Mouse (Mus musculus): ENCODE measurements around the gene Smoc2.

Smoc2 gene

GRCm38 (mm10) chr17:14349086-14349814 lies 69.9 kb downstream of the Smoc2 start:
- no peak for DNase-seq (ENCODE audit: low spot score)

- DNase-seq (ENCODE audit: low spot score), result peak; percentile 13
Measured at GRCm38 (mm10) chr17:14353219-14354079, 74.1 kb downstream of the Smoc2 start.

DNA sequence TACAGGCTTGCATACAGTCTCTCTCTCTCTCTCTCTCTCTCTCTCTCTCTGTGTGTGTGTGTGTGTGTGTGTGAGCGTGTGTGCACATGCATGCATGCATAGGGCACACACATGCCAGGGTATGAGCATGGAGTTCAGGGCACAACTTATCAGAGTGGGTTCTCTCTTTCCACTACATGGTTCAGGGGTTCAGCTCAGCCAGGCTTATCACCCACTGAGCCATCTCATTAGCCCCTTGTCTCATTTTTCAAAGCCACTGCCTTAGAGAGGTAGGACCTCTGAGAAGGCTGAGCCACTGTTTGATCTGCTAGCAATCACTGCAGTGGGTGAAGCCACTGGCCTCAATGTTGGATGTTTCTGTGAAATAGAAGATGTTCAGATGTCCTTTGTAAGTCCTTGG lies 82.2 kb downstream of the Smoc2 start:
- DNase-seq (ENCODE audit: low spot score), result no peak

GRCm38 (mm10) chr17:14370476-14370875 lies 91.2 kb downstream of the Smoc2 start:
- no peak for DNase-seq (ENCODE audit: low spot score)

- DNase-seq (ENCODE audit: low spot score), result no peak
Measured at GRCm38 (mm10) chr17:14371606-14372005, 92.3 kb downstream of the Smoc2 start.

GRCm38 (mm10) chr17:14372324-14373145 lies 93.2 kb downstream of the Smoc2 start:
- no peak for DNase-seq (ENCODE audit: low spot score)

DNA sequence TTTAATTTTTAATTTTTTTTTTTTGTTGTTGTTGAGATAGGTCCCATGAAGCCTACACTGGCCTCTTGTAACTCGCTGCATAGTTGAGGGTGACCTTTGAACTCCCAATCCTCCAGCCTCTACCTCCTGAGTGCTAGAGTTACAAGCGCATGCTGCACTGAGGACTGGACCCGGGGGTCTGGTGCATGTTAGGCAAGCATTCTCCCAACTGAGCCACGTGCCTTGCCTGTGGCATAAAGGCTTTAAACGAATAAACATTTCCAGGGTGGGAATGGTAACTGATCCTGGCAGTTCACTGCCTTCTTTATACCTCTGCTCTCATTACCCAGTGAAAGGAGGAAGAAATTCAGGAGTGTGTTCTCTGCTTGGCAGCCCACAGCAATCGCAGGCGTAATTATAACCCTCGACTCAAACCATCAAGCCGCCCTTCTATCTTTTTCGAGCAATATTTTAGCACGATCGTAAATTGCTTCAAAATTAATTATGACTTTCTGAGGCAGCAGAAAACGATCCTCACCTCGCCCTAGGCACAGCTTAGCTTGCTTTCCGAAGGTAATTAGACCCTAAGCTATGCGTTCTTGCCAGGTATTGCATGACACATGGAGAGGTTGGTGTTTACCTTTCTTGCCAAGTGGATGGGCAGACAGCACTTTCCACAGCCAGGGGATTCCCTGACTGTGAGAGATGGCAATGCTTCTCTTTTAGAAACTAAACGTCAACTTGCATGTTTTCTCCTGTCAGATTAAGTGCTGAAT lies 99.6 kb downstream of the Smoc2 start:
- no peak for DNase-seq (ENCODE audit: low spot score)

DNA sequence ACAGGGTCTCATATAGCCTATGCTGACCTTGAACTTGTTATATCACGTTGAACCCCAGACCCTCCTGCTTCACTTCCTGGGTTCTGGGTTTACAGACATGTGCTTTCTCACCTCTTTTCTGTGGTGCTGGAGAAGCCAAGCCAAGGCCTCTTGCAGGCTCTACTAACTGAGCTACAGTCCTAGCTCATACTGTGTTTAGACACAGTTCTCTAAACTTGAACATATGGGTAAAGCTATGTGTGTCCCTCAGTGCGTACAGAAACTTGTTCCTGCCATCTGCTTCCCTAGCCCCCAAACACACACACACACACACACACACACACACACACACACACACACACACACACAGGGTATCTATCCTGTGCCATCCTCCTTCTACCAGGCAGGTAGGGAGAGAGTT lies 100.2 kb downstream of the Smoc2 start:
- no peak for DNase-seq (ENCODE audit: low spot score)

DNA sequence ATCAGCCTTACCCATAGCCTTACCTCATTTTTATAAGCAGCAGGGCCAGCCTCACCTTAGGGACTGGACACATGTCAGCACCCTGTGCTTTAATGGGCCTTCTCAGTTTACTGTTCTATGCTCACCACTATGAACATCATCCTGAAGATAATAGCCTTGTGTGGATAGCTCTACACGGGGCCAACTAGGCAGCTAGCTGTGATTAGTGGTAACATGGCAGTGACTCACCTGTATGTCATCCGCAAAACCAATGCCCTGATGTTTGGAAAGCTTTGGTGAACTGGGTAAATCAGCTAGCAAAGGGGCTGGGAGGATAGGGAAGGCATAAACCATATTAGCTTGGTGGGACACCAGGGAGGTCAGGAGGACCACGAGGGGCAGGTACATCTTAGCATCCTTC lies 100.7 kb downstream of the Smoc2 start:
- no peak for DNase-seq (ENCODE audit: low spot score)

DNA sequence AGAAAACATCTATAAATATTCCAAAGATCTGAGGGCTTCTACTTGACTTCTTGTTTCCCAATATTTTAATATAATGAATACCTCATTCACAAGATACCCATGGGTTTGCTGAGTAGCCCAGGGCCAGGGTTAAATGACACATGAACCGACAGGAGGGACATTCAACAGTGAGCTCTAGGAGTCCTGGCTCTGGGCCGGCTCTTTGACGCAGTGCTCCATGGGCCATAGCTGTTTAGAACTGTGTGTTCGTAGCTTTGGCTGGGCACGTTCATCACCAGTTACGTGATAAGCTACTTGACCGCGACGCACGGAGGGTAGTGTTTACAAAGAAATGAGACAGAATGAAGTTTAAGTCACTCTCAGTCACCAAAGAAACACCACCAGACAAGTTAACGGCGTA lies 101.2 kb downstream of the Smoc2 start:
- no peak for DNase-seq (ENCODE audit: low spot score)

DNA sequence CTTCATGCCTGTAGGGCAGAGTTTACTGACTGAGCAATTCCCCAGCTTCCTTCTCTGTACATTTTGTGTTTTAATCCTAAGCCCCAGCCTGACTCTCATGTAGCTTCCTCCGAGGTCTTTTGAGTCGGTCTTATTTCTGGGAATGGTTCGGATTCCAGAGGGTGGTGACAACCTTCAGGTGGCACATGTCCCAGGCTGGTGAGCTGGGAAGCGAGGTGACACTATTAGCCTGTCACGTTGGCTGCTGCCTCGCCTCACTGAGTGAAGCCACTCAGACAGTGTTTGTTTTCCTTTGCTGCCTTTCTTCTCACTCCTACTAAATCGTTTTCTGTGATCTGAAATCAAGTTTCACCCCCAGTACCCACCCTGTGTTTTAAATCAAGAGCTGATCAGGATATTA lies 102.2 kb downstream of the Smoc2 start:
- no peak for DNase-seq (ENCODE audit: low spot score)

GRCm38 (mm10) chr17:14383981-14384380 lies 104.7 kb downstream of the Smoc2 start:
- DNase-seq (ENCODE audit: low spot score), result no peak

DNA sequence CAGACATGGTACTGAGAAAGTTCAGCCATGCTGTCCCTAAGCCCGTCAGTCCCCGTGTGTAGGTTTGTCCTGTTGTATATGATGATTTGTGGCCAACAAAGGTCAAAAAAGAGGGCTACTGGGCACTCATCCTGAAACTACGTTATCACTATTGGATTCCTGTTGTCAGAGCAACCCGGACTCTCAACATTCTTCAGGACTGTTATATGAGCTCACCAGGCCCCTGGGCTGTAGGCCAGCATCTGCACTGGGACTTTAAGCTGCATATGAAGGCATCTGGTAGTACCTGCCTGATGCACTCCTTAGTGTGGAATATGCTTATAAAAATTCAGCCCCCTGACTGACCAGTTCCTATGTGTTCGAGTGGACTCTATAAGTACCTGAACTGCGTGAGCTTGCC lies 105.7 kb downstream of the Smoc2 start:
- DNase-seq (ENCODE audit: low spot score), result no peak

DNA sequence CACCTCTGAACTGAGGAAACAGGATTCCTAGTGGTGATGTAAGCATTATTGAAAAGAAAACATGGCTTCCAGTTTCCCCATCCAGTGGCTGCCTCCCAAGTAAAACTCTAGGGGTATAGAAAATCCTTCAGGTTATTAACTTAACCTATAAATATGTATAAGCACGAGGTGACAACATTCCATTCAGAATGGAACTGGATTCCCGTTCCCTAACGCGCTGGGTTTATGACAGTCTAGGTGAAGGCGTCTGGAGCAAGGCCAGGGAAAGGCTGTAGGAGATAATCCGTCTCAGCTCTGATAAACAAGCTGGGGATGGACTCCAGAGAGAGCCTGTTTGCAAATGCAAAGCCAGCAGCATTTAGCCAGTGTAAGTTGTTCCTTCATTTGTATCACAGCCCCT lies 108.0 kb downstream of the Smoc2 start:
- DNase-seq (ENCODE audit: low spot score), result no peak

GRCm38 (mm10) chr17:14392443-14392842 lies 113.1 kb downstream of the Smoc2 start:
- DNase-seq (ENCODE audit: low spot score), result no peak

DNA sequence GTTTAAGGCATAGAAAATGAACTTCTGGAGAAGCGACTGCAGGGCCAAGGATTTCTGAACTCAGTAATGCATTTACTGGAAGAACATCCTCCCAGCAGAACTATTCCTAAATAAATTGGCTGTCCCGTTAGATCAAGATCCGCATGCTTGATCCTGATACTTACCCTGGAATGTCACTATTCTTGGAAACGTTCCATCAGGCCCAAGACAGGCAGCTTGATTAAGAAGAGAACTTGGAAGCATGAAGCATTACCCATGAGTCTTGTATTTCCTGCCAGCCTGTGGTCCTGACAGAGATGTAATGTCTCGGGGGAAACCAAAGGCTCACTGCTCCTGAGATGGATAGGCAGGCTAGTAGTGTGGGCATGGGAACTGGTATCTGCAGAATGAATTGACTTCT lies 115.6 kb downstream of the Smoc2 start:
- no peak for DNase-seq (ENCODE audit: low spot score)

- peak; percentile 62 for DNase-seq (ENCODE audit: low spot score)
Measured at GRCm38 (mm10) chr17:14397456-14397855, 118.2 kb downstream of the Smoc2 start.

- no peak for DNase-seq (ENCODE audit: low spot score)
Measured at GRCm38 (mm10) chr17:14398650-14399424, 119.5 kb downstream of the Smoc2 start.

GRCm38 (mm10) chr17:14400960-14401359 lies 121.7 kb downstream of the Smoc2 start:
- DNase-seq (ENCODE audit: low spot score), result no peak

GRCm38 (mm10) chr17:14407874-14408273 lies 128.6 kb downstream of the Smoc2 start:
- DNase-seq (ENCODE audit: low spot score), result no peak

DNA sequence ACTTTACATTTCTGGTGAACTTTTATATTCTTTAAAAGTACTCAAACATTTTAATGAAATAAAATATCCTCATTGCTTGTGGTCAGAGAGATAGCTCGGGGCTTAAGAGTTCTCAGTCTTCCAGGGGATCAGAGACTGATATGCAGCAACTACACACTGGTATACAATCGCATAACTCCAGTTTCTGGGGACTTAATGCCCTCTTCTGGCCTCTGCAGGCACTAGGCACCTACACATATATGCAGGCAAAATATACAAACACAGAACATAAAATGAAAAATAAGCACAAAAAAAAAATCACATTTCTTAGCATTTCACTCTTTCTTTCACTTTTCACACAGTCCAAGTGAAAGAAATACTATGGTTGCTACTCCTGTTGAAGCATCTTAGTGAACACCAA lies 133.2 kb downstream of the Smoc2 start:
- DNase-seq (ENCODE audit: low spot score), result no peak

Data from ovary, postnatal 14 days (tissue).